Mouse (Mus musculus) spleen, adult 2 months (tissue): Measurements from ENCODE around the gene Bcat1.

ENCODE experiments used
- CTCF ChIP-seq: fragments of 200-500 bp; IDR thresholded peaks from 2 replicates; pipeline ENCODE4 v1.5.1; 2011; ENCODE audit warnings: mild to moderate bottlenecking, inconsistent platforms; ENCODE audit not compliant: insufficient read depth, insufficient read length, insufficient replicate concordance; ENCODE audit errors: extremely low read depth
- POLR2A ChIP-seq: fragments of 200-500 bp; IDR thresholded peaks from 2 replicates; pipeline ENCODE4 v1.6.1; 2011; ENCODE audit warnings: low read depth, low read length, inconsistent platforms

DNA sequence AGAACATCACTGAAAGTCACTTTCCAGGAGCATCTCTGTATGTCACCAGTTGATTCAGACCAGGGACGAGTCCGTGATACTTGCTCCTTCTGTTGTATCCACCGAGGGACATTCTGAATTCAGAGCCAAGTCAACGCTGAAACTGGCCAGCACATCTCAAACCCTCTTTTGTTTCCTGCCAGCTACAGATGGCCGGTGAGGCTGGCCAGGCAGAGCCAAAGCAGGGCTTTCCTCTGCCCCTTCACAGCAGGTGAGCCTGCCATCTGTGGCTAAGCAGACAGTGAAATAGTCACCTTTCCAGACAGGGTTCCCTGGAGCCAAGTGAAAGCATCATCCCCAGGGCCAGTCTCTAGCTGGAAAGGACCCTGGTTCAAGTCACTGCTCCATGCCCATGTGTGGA, 57.7 kb downstream of the Bcat1 start:
- no peak for TF ChIP-seq POLR2A
- no peak for TF ChIP-seq CTCF
